Mouse (Mus musculus): ENCODE data around the gene 4930404H24Rik. TPM values are rescaled to one million over a fixed set of nuclear protein-coding genes. Genes with fewer than 3 reads are reported as not detected.
"Not testable (repeated sequence)": the region's sequence is repeated elsewhere in the genome, so short reads cannot be mapped to it uniquely, and the experiment has no call there.

4930404H24Rik gene
- polyA plus RNA-seq, 1 experiment from 2014 or later = not detected

GRCm38 (mm10) chr2:153495391-153495790, 2.8 kb downstream of the 4930404H24Rik start:
- Histone ChIP-seq H3K27ac (peak overlapping the region; percentile 100), H3K4me1 (peaks cover 97% of the 10 kb centered on the region), H3K4me2 (peak overlapping the region; percentile 98), H3K9ac (peak overlapping the region; percentile 95), H3K4me3 (peak overlapping the region; percentile 24; the same call in 1 of the 2 replicates)
- H3K27me3 ChIP-seq (replicated peaks); H3K9me3 ChIP-seq (replicated peaks); H3K36me3 ChIP-seq: not testable (repeated sequence)
- peak; percentile 73 for ATAC-seq
- WGBS (ENCODE audit: insufficient replicate concordance) = 17% methylated on average over 4 of the region's 4 CpGs

GRCm38 (mm10) chr2:153495818-153496217, 3.2 kb downstream of the 4930404H24Rik start:
- peak overlapping the region; percentile 75 for H3K9ac ChIP-seq

GRCm38 (mm10) chr2:153496301-153496700, 3.7 kb downstream of the 4930404H24Rik start:
- Histone ChIP-seq H3K4me3 (peak overlapping the region; percentile 24), H3K36me3 (no peaks in the 10 kb centered on the region), H3K4me2 (peak overlapping the region; percentile 98), H3K27ac (peak overlapping the region; percentile 100), H3K9ac (peak overlapping the region; percentile 75), H3K27me3 (replicated peaks) (no peaks in the 10 kb centered on the region), H3K4me1 (peaks cover 95% of the 10 kb centered on the region), H3K9me3 (replicated peaks) (no peaks in the 10 kb centered on the region)
- 44% methylated on average over 6 of the region's 6 CpGs for whole genome bisulfite sequencing (ENCODE audit: insufficient replicate concordance)
- no peak for ATAC-seq

More at GRCm38 (mm10) chr2:153495818-153496217, 3.2 kb downstream of the 4930404H24Rik start:
- Histone ChIP-seq H3K4me2 (peak overlapping the region; percentile 98), H3K36me3 (no peaks in the 10 kb centered on the region), H3K4me1 (peaks cover 97% of the 10 kb centered on the region), H3K27me3 (replicated peaks) (no peaks in the 10 kb centered on the region), H3K27ac (peak overlapping the region; percentile 100), H3K4me3 (peak overlapping the region; percentile 24), H3K9me3 (replicated peaks) (no peaks in the 10 kb centered on the region)
- ATAC-seq = peak; percentile 84
- WGBS (ENCODE audit: insufficient replicate concordance) = 16% methylated on average over 4 of the region's 4 CpGs

- Histone ChIP-seq H3K4me1 (peaks cover 89% of the 10 kb centered on the region), H3K27me3 (replicated peaks) (no peaks in the 10 kb centered on the region), H3K27ac (peak overlapping the region; percentile 100), H3K9ac (peak overlapping the region; percentile 75), H3K36me3 (peaks cover 5% of the 10 kb centered on the region; the same call in 1 of the 2 replicates), H3K4me2 (no peak overlapping the region), H3K4me3 (no peak overlapping the region), H3K9me3 (replicated peaks) (no peaks in the 10 kb centered on the region)
- ATAC-seq = no peak
- WGBS (ENCODE audit: insufficient replicate concordance) = 81% methylated on average over 13 of the region's 13 CpGs
These were observed 4.3 kb downstream of the 4930404H24Rik start for GRCm38 (mm10) chr2:153496898-153497297.

- WGBS (ENCODE audit: insufficient replicate concordance) = 51% methylated on average over 4 of the region's 4 CpGs
- Histone ChIP-seq H3K27me3 (replicated peaks) (no peaks in the 10 kb centered on the region), H3K36me3 (peaks cover 10% of the 10 kb centered on the region; the same call in 1 of the 2 replicates), H3K4me1 (peaks cover 73% of the 10 kb centered on the region), H3K9me3 (replicated peaks) (no peaks in the 10 kb centered on the region), H3K4me2 (no peak overlapping the region), H3K4me3 (no peak overlapping the region), H3K9ac (peak overlapping the region; percentile 10; the same call in 1 of the 2 replicates), H3K27ac (peak overlapping the region; percentile 100; the same call in 1 of the 2 replicates)
- ATAC-seq = no peak
These were observed 6.6 kb downstream of the 4930404H24Rik start for GRCm38 (mm10) chr2:153499154-153499553.

GRCm38 (mm10) chr2:153506385-153506784, 13.8 kb downstream of the 4930404H24Rik start:
- ATAC-seq = no peak
- Histone ChIP-seq H3K27ac (no peak overlapping the region), H3K36me3 (peaks cover 10% of the 10 kb centered on the region; the same call in 1 of the 2 replicates), H3K4me1 (peaks cover 71% of the 10 kb centered on the region), H3K27me3 (replicated peaks) (no peaks in the 10 kb centered on the region), H3K4me2 (no peak overlapping the region), H3K9ac (no peak overlapping the region), H3K4me3 (no peak overlapping the region), H3K9me3 (replicated peaks) (no peaks in the 10 kb centered on the region)
- 71% methylated on average over 5 of the region's 5 CpGs for WGBS (ENCODE audit: insufficient replicate concordance)

- Histone ChIP-seq H3K9ac (no peak overlapping the region), H3K9me3 (replicated peaks) (no peaks in the 10 kb centered on the region), H3K4me3 (no peak overlapping the region), H3K4me2 (no peak overlapping the region), H3K27ac (no peak overlapping the region), H3K36me3 (no peaks in the 10 kb centered on the region), H3K27me3 (replicated peaks) (no peaks in the 10 kb centered on the region), H3K4me1 (peaks cover 87% of the 10 kb centered on the region)
- no peak for ATAC-seq
- 93% methylated on average over 2 of the region's 2 CpGs for WGBS (ENCODE audit: insufficient replicate concordance)
These were observed 15.4 kb downstream of the 4930404H24Rik start for GRCm38 (mm10) chr2:153507969-153508368.

GRCm38 (mm10) chr2:153508405-153508804, 15.8 kb downstream of the 4930404H24Rik start:
- Histone ChIP-seq H3K36me3 (no peaks in the 10 kb centered on the region), H3K9me3 (replicated peaks) (no peaks in the 10 kb centered on the region), H3K4me3 (no peak overlapping the region), H3K27me3 (replicated peaks) (no peaks in the 10 kb centered on the region), H3K4me1 (peaks cover 91% of the 10 kb centered on the region), H3K4me2 (no peak overlapping the region), H3K27ac (no peak overlapping the region), H3K9ac (no peak overlapping the region)
- no peak for ATAC-seq
- WGBS (ENCODE audit: insufficient replicate concordance) = 70% methylated on average over 3 of the region's 3 CpGs

- H3K4me3 ChIP-seq = no peak overlapping the region
- peak overlapping the region; percentile 46 for H3K27ac ChIP-seq
- H3K27me3 ChIP-seq (replicated peaks) = no peaks in the 10 kb centered on the region
- peak overlapping the region; percentile 42 for H3K9ac ChIP-seq
- H3K4me1 ChIP-seq = peaks cover 88% of the 10 kb centered on the region
- H3K36me3 ChIP-seq = no peaks in the 10 kb centered on the region
- ATAC-seq = 0 out of 2 replicates have a peak, but pooled peaks have one; percentile 46
- peak overlapping the region; percentile 33 for H3K4me2 ChIP-seq
- WGBS (ENCODE audit: insufficient replicate concordance) = 42% methylated on average over 18 of the region's 18 CpGs
- H3K9me3 ChIP-seq (replicated peaks) = no peaks in the 10 kb centered on the region
These were observed 16.8 kb downstream of the 4930404H24Rik start for GRCm38 (mm10) chr2:153509211-153510029.

GRCm38 (mm10) chr2:153510136-153510535, 17.5 kb downstream of the 4930404H24Rik start:
- Histone ChIP-seq H3K4me1 (peaks cover 88% of the 10 kb centered on the region), H3K27me3 (replicated peaks) (no peaks in the 10 kb centered on the region), H3K4me2 (peak overlapping the region; percentile 33), H3K4me3 (no peak overlapping the region), H3K36me3 (no peaks in the 10 kb centered on the region), H3K9me3 (replicated peaks) (no peaks in the 10 kb centered on the region), H3K9ac (peak overlapping the region; percentile 42), H3K27ac (peak overlapping the region; percentile 46; the same call in 1 of the 2 replicates)
- 55% methylated on average over 8 of the region's 8 CpGs for WGBS (ENCODE audit: insufficient replicate concordance)
- no peak for ATAC-seq

GRCm38 (mm10) chr2:153511562-153511961, 19.0 kb downstream of the 4930404H24Rik start:
- Histone ChIP-seq H3K4me3 (no peak overlapping the region), H3K9me3 (replicated peaks) (no peaks in the 10 kb centered on the region), H3K27me3 (replicated peaks) (no peaks in the 10 kb centered on the region), H3K4me1 (peaks cover 88% of the 10 kb centered on the region), H3K4me2 (no peak overlapping the region), H3K27ac (no peak overlapping the region), H3K36me3 (0 out of 2 replicates have a peak, but pooled peaks cover 5% of the 10 kb centered on the region), H3K9ac (no peak overlapping the region)
- 83% methylated on average over 6 of the region's 6 CpGs for WGBS (ENCODE audit: insufficient replicate concordance)
- no peak for ATAC-seq
